Mouse (Mus musculus): Measurements from ENCODE around the gene Kiz. TPM values are rescaled to one million over a fixed set of nuclear protein-coding genes. Genes with fewer than 3 reads are reported as not detected.

Gene Kiz
- polyA plus RNA-seq, 1 experiment from 2014 or later: 11.9 TPM

- Histone ChIP-seq H3K27me3 (no peaks in the 10 kb centered on the region), H3K4me2 (no peak overlapping the region), H3K4me1 (replicated peaks) (no peaks in the 10 kb centered on the region; the same call in 1 of the 2 replicates), H3K36me3 (replicated peaks) (no peaks in the 10 kb centered on the region), H3K4me3 (replicated peaks) (no peak overlapping the region), H3K27ac (replicated peaks) (no peak overlapping the region), H3K9me3 (replicated peaks) (no peaks in the 10 kb centered on the region), H3K9ac (no peak overlapping the region)
- ATAC-seq (ENCODE audit: insufficient read depth): no peak
- WGBS (ENCODE audit: insufficient replicate concordance): 58% methylated on average over 8 of the region's 8 CpGs
These were observed 15.9 kb downstream of the Kiz start for GRCm38 (mm10) chr2:146871300-146872269.

GRCm38 (mm10) chr2:146872697-146873096, 17.0 kb downstream of the Kiz start:
- 24% methylated on average over 3 of the region's 3 CpGs for WGBS (ENCODE audit: insufficient replicate concordance)
- H3K9ac ChIP-seq: no peak overlapping the region
- no peaks in the 10 kb centered on the region; the same call in 1 of the 2 replicates for H3K4me1 ChIP-seq (replicated peaks)
- H3K4me2 ChIP-seq: no peak overlapping the region
- H3K36me3 ChIP-seq (replicated peaks): no peaks in the 10 kb centered on the region
- H3K4me3 ChIP-seq (replicated peaks): no peak overlapping the region
- no peaks in the 10 kb centered on the region for H3K9me3 ChIP-seq (replicated peaks)
- ATAC-seq (ENCODE audit: insufficient read depth): no peak
- H3K27me3 ChIP-seq: no peaks in the 10 kb centered on the region
- no peak overlapping the region for H3K27ac ChIP-seq (replicated peaks)

- Histone ChIP-seq H3K9me3 (replicated peaks) (no peaks in the 10 kb centered on the region), H3K36me3 (replicated peaks) (no peaks in the 10 kb centered on the region), H3K27ac (replicated peaks) (no peak overlapping the region), H3K4me1 (replicated peaks) (no peaks in the 10 kb centered on the region; the same call in 1 of the 2 replicates), H3K4me2 (no peak overlapping the region), H3K27me3 (no peaks in the 10 kb centered on the region), H3K9ac (no peak overlapping the region), H3K4me3 (replicated peaks) (no peak overlapping the region)
- WGBS (ENCODE audit: insufficient replicate concordance): 69% methylated on average over 7 of the region's 7 CpGs
- ATAC-seq (ENCODE audit: insufficient read depth): no peak
These were observed 18.3 kb downstream of the Kiz start for GRCm38 (mm10) chr2:146873881-146874441.

- no peaks in the 10 kb centered on the region; the same call in 1 of the 2 replicates for H3K4me1 ChIP-seq (replicated peaks)
- no peaks in the 10 kb centered on the region for H3K27me3 ChIP-seq
- H3K27ac ChIP-seq (replicated peaks): no peak overlapping the region
- H3K9ac ChIP-seq: no peak overlapping the region
- no peak overlapping the region for H3K4me3 ChIP-seq (replicated peaks)
- H3K9me3 ChIP-seq (replicated peaks): no peaks in the 10 kb centered on the region
- 78% methylated on average over 1 of the region's 1 CpGs for WGBS (ENCODE audit: insufficient replicate concordance)
- H3K4me2 ChIP-seq: no peak overlapping the region
- H3K36me3 ChIP-seq (replicated peaks): no peaks in the 10 kb centered on the region
- no peak for ATAC-seq (ENCODE audit: insufficient read depth)
These were observed 21.9 kb downstream of the Kiz start for GRCm38 (mm10) chr2:146877423-146878098.

- no peak overlapping the region for H3K27ac ChIP-seq (replicated peaks)
- WGBS (ENCODE audit: insufficient replicate concordance): 81% methylated on average over 4 of the region's 4 CpGs
- H3K27me3 ChIP-seq: no peaks in the 10 kb centered on the region
- H3K9ac ChIP-seq: no peak overlapping the region
- no peak for ATAC-seq (ENCODE audit: insufficient read depth)
- no peaks in the 10 kb centered on the region for H3K36me3 ChIP-seq (replicated peaks)
- no peaks in the 10 kb centered on the region for H3K4me1 ChIP-seq (replicated peaks)
- H3K9me3 ChIP-seq (replicated peaks): no peaks in the 10 kb centered on the region
- H3K4me3 ChIP-seq (replicated peaks): no peak overlapping the region
- H3K4me2 ChIP-seq: no peak overlapping the region
These were observed 26.0 kb downstream of the Kiz start for GRCm38 (mm10) chr2:146881623-146882022.

GRCm38 (mm10) chr2:146884291-146884855, 28.7 kb downstream of the Kiz start:
- Histone ChIP-seq H3K9ac (no peak overlapping the region), H3K27ac (replicated peaks) (no peak overlapping the region), H3K4me2 (no peak overlapping the region), H3K4me3 (replicated peaks) (no peak overlapping the region), H3K4me1 (replicated peaks) (no peaks in the 10 kb centered on the region), H3K27me3 (no peaks in the 10 kb centered on the region), H3K9me3 (replicated peaks) (no peaks in the 10 kb centered on the region), H3K36me3 (replicated peaks) (no peaks in the 10 kb centered on the region)
- WGBS (ENCODE audit: insufficient replicate concordance): 72% methylated on average over 8 of the region's 8 CpGs
- no peak for ATAC-seq (ENCODE audit: insufficient read depth)

GRCm38 (mm10) chr2:146888786-146889414, 33.2 kb downstream of the Kiz start:
- Histone ChIP-seq H3K27me3 (no peaks in the 10 kb centered on the region), H3K4me3 (replicated peaks) (no peak overlapping the region), H3K4me1 (replicated peaks) (no peaks in the 10 kb centered on the region), H3K36me3 (replicated peaks) (peaks cover 6% of the 10 kb centered on the region; the same call in 1 of the 2 replicates), H3K27ac (replicated peaks) (no peak overlapping the region), H3K9ac (no peak overlapping the region), H3K4me2 (no peak overlapping the region), H3K9me3 (replicated peaks) (no peaks in the 10 kb centered on the region)
- no peak for ATAC-seq (ENCODE audit: insufficient read depth)
- WGBS (ENCODE audit: insufficient replicate concordance): 63% methylated on average over 4 of the region's 4 CpGs

GRCm38 (mm10) chr2:146898977-146899376, 43.3 kb downstream of the Kiz start:
- Histone ChIP-seq H3K9ac (no peak overlapping the region), H3K9me3 (replicated peaks) (no peaks in the 10 kb centered on the region), H3K4me3 (replicated peaks) (no peak overlapping the region), H3K4me2 (no peak overlapping the region), H3K36me3 (replicated peaks) (no peaks in the 10 kb centered on the region), H3K4me1 (replicated peaks) (no peaks in the 10 kb centered on the region), H3K27ac (replicated peaks) (no peak overlapping the region), H3K27me3 (no peaks in the 10 kb centered on the region)
- ATAC-seq (ENCODE audit: insufficient read depth): no peak

GRCm38 (mm10) chr2:146916085-146916484, 60.4 kb downstream of the Kiz start:
- ATAC-seq (ENCODE audit: insufficient read depth): no peak
- Histone ChIP-seq H3K4me2 (no peak overlapping the region), H3K4me1 (replicated peaks) (no peaks in the 10 kb centered on the region), H3K27ac (replicated peaks) (no peak overlapping the region), H3K9ac (no peak overlapping the region), H3K36me3 (replicated peaks) (no peaks in the 10 kb centered on the region), H3K4me3 (replicated peaks) (no peak overlapping the region), H3K27me3 (no peaks in the 10 kb centered on the region), H3K9me3 (replicated peaks) (no peaks in the 10 kb centered on the region)
- 68% methylated on average over 3 of the region's 3 CpGs for WGBS (ENCODE audit: insufficient replicate concordance)

GRCm38 (mm10) chr2:146917770-146918169, 62.1 kb downstream of the Kiz start:
- no peaks in the 10 kb centered on the region for H3K4me1 ChIP-seq (replicated peaks)
- no peaks in the 10 kb centered on the region for H3K36me3 ChIP-seq (replicated peaks)
- ATAC-seq (ENCODE audit: insufficient read depth): no peak
- 62% methylated on average over 3 of the region's 3 CpGs for WGBS (ENCODE audit: insufficient replicate concordance)
- no peaks in the 10 kb centered on the region for H3K27me3 ChIP-seq
- no peak overlapping the region for H3K9ac ChIP-seq
- no peak overlapping the region for H3K27ac ChIP-seq (replicated peaks)
- H3K4me3 ChIP-seq (replicated peaks): no peak overlapping the region
- no peak overlapping the region for H3K4me2 ChIP-seq
- no peaks in the 10 kb centered on the region for H3K9me3 ChIP-seq (replicated peaks)

Measured in liver, embryonic 15.5 days (tissue).